7 mouse cellular contexts compared by ENCODE assay signal in the genomic region with DNA sequence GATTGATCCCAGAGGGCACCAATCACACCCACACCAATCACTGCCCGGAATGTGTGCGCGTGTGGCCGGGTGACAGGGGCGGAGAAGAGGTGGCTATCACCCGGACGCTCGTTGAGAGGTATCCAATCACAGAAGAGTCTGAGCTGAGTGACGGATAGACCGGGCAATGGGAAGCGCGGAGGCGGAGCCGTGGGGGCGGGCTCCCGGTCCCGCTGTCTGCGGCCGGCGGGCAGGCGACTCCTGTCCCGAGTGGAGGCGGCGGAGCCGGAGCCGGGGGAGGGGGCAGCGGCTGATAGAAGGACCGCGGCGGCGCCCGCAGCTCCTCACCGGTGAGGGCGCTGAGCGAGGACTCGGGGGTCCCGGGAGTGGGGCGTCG. TPM values are rescaled to one million over a fixed set of nuclear protein-coding genes. Genes with fewer than 3 reads are reported as not detected.
A peak's percentile ranks its signal among the peaks of the same experiment; 100 is the strongest.
DNase-seq lines count a peak whose midpoint lies in the region; ATAC-seq lines count a peak whose summit lies in the region.

A gene (plus strand): TSS at position 139 of the 376 bp plus-strand sequence.

- H3K9ac ChIP-seq in embryonic facial prominence, embryonic 12.5 days = peak within 1 kb of the TSS; percentile 81
- peak within 1 kb of the TSS; percentile 84 for H3K9ac ChIP-seq in limb, embryonic 11.5 days (ENCODE audit: low read length)
- peak within 1 kb of the TSS; percentile 98 for H3K9ac ChIP-seq in midbrain, embryonic 14.5 days (replicated peaks; ENCODE audit: low read length)

- WGBS in embryonic facial prominence, embryonic 12.5 days = under 1% methylated on average over 39 of the region's 39 CpGs
- under 1% methylated on average over 37 of the region's 39 CpGs for WGBS in limb, embryonic 11.5 days
- under 1% methylated on average over 39 of the region's 39 CpGs for WGBS in midbrain, embryonic 14.5 days

- 0 out of 2 replicates have a peak, but pooled peaks cover 4% of the 10 kb centered on the region for H3K36me3 ChIP-seq in embryonic facial prominence, embryonic 12.5 days
- no peaks in the 10 kb centered on the region for H3K36me3 ChIP-seq in limb, embryonic 11.5 days (ENCODE audit: control insufficient read depth, insufficient read depth, low read length)
- peaks cover 12% of the 10 kb centered on the region for H3K36me3 ChIP-seq in midbrain, embryonic 14.5 days (ENCODE audit: control insufficient read depth, insufficient read depth, low read length)

- H3K9me3 ChIP-seq in embryonic facial prominence, embryonic 12.5 days = no peaks in the 10 kb centered on the region
- no peaks in the 10 kb centered on the region for H3K9me3 ChIP-seq in limb, embryonic 11.5 days (ENCODE audit: control insufficient read depth, low read length)
- no peaks in the 10 kb centered on the region for H3K9me3 ChIP-seq in midbrain, embryonic 14.5 days (ENCODE audit: control insufficient read depth, low read length)

- peak; percentile 95 for ATAC-seq in embryonic facial prominence, embryonic 12.5 days (ENCODE audit: insufficient number of reproducible peaks, insufficient read depth, low FRiP score, low TSS enrichment)
- peak; percentile 94 for ATAC-seq in limb, embryonic 11.5 days (ENCODE audit: insufficient number of reproducible peaks, low FRiP score, low TSS enrichment, low read depth)
- peak; percentile 93 for ATAC-seq in midbrain, embryonic 14.5 days (ENCODE audit: low FRiP score, low TSS enrichment)

- peaks cover 15% of the 10 kb centered on the region for H3K27me3 ChIP-seq in embryonic facial prominence, embryonic 12.5 days
- H3K27me3 ChIP-seq in limb, embryonic 11.5 days (ENCODE audit: control insufficient read depth, insufficient read depth, low read length) = no peaks in the 10 kb centered on the region
- no peaks in the 10 kb centered on the region for H3K27me3 ChIP-seq in midbrain, embryonic 14.5 days (ENCODE audit: control insufficient read depth, insufficient read depth, low read length)

- H3K4me3 ChIP-seq in embryonic facial prominence, embryonic 12.5 days = peak within 1 kb of the TSS; percentile 69
- H3K4me3 ChIP-seq in limb, embryonic 11.5 days (ENCODE audit: low read depth, low read length) = peak within 1 kb of the TSS; percentile 79
- peak within 1 kb of the TSS; percentile 83 for H3K4me3 ChIP-seq in midbrain, embryonic 14.5 days (replicated peaks; ENCODE audit: low read depth, low read length)

- DNase-seq in adrenal gland, postnatal 25 days = peak; percentile 97
- peak; percentile 100 for DNase-seq in heart, adult 11 months
- peak; percentile 99 for DNase-seq in kidney, adult 18-20 months
- peak; percentile 96 for DNase-seq in limb, embryonic 11.5 days (ENCODE audit: low spot score)
- peak; percentile 96 for DNase-seq in midbrain, embryonic 14.5 days
- peak; percentile 96 to 98 for DNase-seq in spleen, adult 18-20 months

- peak within 1 kb of the TSS; percentile 86 for H3K27ac ChIP-seq in embryonic facial prominence, embryonic 12.5 days
- peak within 1 kb of the TSS; percentile 73 for H3K27ac ChIP-seq in limb, embryonic 11.5 days (replicated peaks; ENCODE audit: low read depth, low read length)
- peak within 1 kb of the TSS; percentile 96 for H3K27ac ChIP-seq in midbrain, embryonic 14.5 days (replicated peaks; ENCODE audit: low read depth, low read length)

- peak within 1 kb of the TSS; percentile 86 for H3K4me2 ChIP-seq in embryonic facial prominence, embryonic 12.5 days (replicated peaks)
- peak within 1 kb of the TSS; percentile 67 for H3K4me2 ChIP-seq in limb, embryonic 11.5 days (ENCODE audit: low read depth, severe bottlenecking)
- peak within 1 kb of the TSS; percentile 99 for H3K4me2 ChIP-seq in midbrain, embryonic 14.5 days (ENCODE audit: low read length)

- peaks cover 39% of the 10 kb centered on the region for H3K4me1 ChIP-seq in embryonic facial prominence, embryonic 12.5 days
- peaks cover 17% of the 10 kb centered on the region; the same call in 1 of the 2 replicates for H3K4me1 ChIP-seq in limb, embryonic 11.5 days (ENCODE audit: control insufficient read depth, insufficient read depth, low read length)
- peaks cover 71% of the 10 kb centered on the region for H3K4me1 ChIP-seq in midbrain, embryonic 14.5 days (ENCODE audit: control insufficient read depth, insufficient read depth, low read length)

RNA-seq across cellular contexts. Expression of the gene that starts here (rescaled TPM):
- 12.5 TPM in 2 replicates for total RNA-seq in adrenal gland, postnatal 25 days (2021)
- polyA plus RNA-seq in embryonic facial prominence, embryonic 12.5 days (2016; fragmentation: Nextera tagmentation; extraction: Ambion mirVana) = 8.0 and 10.4 TPM in 2 replicates
- 7.3 and 7.6 TPM in 2 replicates for polyA plus RNA-seq in limb, embryonic 11.5 days (2014; fragmentation: Nextera tagmentation; extraction: Ambion mirVana)
- polyA plus RNA-seq in midbrain, embryonic 14.5 days (2014; fragmentation: Nextera tagmentation; extraction: Ambion mirVana) = 45.0 and 88.7 TPM in 2 replicates

Comparison
In these comparisons a context has a peak if more than half of its experiments do, and no peak if none do; other contexts are left out.
1. Peak in every context shown above with its lines: DNase-seq, ATAC-seq, H3K4me3 ChIP-seq and H3K27ac ChIP-seq.